Mouse (Mus musculus) Patski (cell line): ENCODE measurements around the gene Stil. TPM values are rescaled to one million over a fixed set of nuclear protein-coding genes. Genes with fewer than 3 reads are reported as not detected.

Experiments used
- ATAC-seq: fragments of 100-300 bp; one replicate; pipeline ENCODE4 v1.8.0; 2021
- CTCF ChIA-PET: fragments of 350-600 bp; sonication (Branson Sonifier 250); formaldehyde crosslinking; loops from one replicate; lab custom pipeline; 2022; ENCODE audit warnings: inconsistent platforms; lab: Charles Lee
- POLR2A ChIA-PET: fragments of 350-600 bp; sonication (Branson Sonifier 250); formaldehyde crosslinking; loops from one replicate; lab custom pipeline; 2022; ENCODE audit warnings: antibody characterized with exemption, inconsistent platforms; lab: Charles Lee
- DNase-seq: peaks from one replicate; pipeline ENCODE4 v3.0.0-alpha.2; 2011; ENCODE audit warnings: low read depth, low spot score
- H3K27me3 ChIP-seq: fragments of 371-371 bp; one replicate; pipeline ENCODE4 v1.5.1; 2021
- CTCF ChIP-seq: fragments of 100-300 bp; IDR thresholded peaks from one replicate; pipeline ENCODE4 v1.5.1; 2021
- in situ Hi-C: fragments of 300-500 bp; cut with MboI; formaldehyde crosslinking; loops from 3 replicates; pipeline ENCODE4 v1.11.1; 2018; ENCODE audit warnings: low pct_unique_long_range_greater_than_20kb, mixed read lengths
- polyA plus RNA-seq: library from polyadenylated mRNA; unstranded; gene quantifications from one replicate; pipeline ENCODE4 v1.2.3, GENCODE M21; 2021

Stil gene
- polyA plus RNA-seq, 1 experiment from 2014 or later: 6.4 TPM

- no peaks in the 10 kb centered on the region for H3K27me3 ChIP-seq
- no peak for TF ChIP-seq CTCF
- DNase-seq (no peak), ATAC-seq (peak; percentile 28)
- ChIA-PET POLR2A (interaction anchor here (0.6 kb wide), 1 partner anchor 971 kb away, joined by 4 read pairs; no protein-coding TSS in a partner anchor), CTCF (interaction anchor here (1.7 kb wide), 1 partner anchor 10 kb away, joined by 8 read pairs; no protein-coding TSS in a partner anchor)
- in situ Hi-C loops: no loop called here
Measured at GRCm38 (mm10) chr4:115075204-115075915, 75.4 kb downstream of the Stil start.

- ChIA-PET CTCF (interaction anchor here (0.7 to 1.2 kb wide), 5 partner anchors 17 to 96 kb away, joined by 3 to 4 read pairs (median 3); no protein-coding TSS in a partner anchor), POLR2A (interaction anchor here (0.7 kb wide), 1 partner anchor 10 kb away, joined by 3 read pairs; no protein-coding TSS in a partner anchor)
- H3K27me3 ChIP-seq: no peaks in the 10 kb centered on the region
- in situ Hi-C loops: no loop called here
- no peak for TF ChIP-seq CTCF
- DNase-seq (no peak), ATAC-seq (no peak)
Measured at GRCm38 (mm10) chr4:115078892-115079820, 79.2 kb downstream of the Stil start.

- TF ChIP-seq CTCF: no peak
- ChIA-PET POLR2A (no interaction called here), CTCF (interaction anchor here (0.7 to 1.0 kb wide), 2 partner anchors 32 to 97 kb away, joined by 3 to 4 read pairs; no protein-coding TSS in a partner anchor)
- no peak for ATAC-seq
- in situ Hi-C loops: no loop called here
- DNase-seq: no peak
- no peaks in the 10 kb centered on the region for H3K27me3 ChIP-seq
Measured at GRCm38 (mm10) chr4:115079821-115080349, 79.9 kb downstream of the Stil start.

- in situ Hi-C loops: no loop called here
- POLR2A ChIA-PET: no interaction called here
Measured at GRCm38 (mm10) chr4:115083031-115083430, 83.1 kb downstream of the Stil start.

GRCm38 (mm10) chr4:115085522-115086095 lies 85.7 kb downstream of the Stil start:
- CTCF ChIA-PET: interaction anchor here (0.7 to 6.8 kb wide), 19 partner anchors 9 to 104 kb away, joined by 3 to 45 read pairs (median 6); partner anchors contain the start of gene Stil
- in situ Hi-C loops: no loop called here
- DNase-seq: no peak
- H3K27me3 ChIP-seq: no peaks in the 10 kb centered on the region
- peak; percentile 32 for ATAC-seq
- POLR2A ChIA-PET: no interaction called here
- peak; percentile 91 for TF ChIP-seq CTCF

More at GRCm38 (mm10) chr4:115083031-115083430, 83.1 kb downstream of the Stil start:
- CTCF ChIA-PET: interaction anchor here (6.8 kb wide), 1 partner anchor 37 kb away, joined by 45 read pairs; no protein-coding TSS in a partner anchor
- DNase-seq (no peak), ATAC-seq (no peak)
- H3K27me3 ChIP-seq: no peaks in the 10 kb centered on the region
- no peak for TF ChIP-seq CTCF

- in situ Hi-C loops: no loop called here
- CTCF ChIA-PET: interaction anchor here (1.0 to 6.8 kb wide), 17 partner anchors 8 to 104 kb away, joined by 3 to 45 read pairs (median 6); partner anchors contain the start of gene Stil
- POLR2A ChIA-PET: interaction anchor here (0.7 to 0.9 kb wide), 2 partner anchors 39 to 87 kb away, joined by 3 to 4 read pairs; no protein-coding TSS in a partner anchor
- TF ChIP-seq CTCF: no peak
- DNase-seq (no peak), ATAC-seq (no peak)
- no peaks in the 10 kb centered on the region for H3K27me3 ChIP-seq
Measured at GRCm38 (mm10) chr4:115086257-115086656, 86.3 kb downstream of the Stil start.

GRCm38 (mm10) chr4:115086763-115087415 lies 86.9 kb downstream of the Stil start:
- POLR2A ChIA-PET: interaction anchor here (0.7 to 0.9 kb wide), 3 partner anchors 40 to 187 kb away, joined by 3 to 4 read pairs (median 3); no protein-coding TSS in a partner anchor

GRCm38 (mm10) chr4:115088611-115089338 lies 88.8 kb downstream of the Stil start, which contains the start of gene Pdzk1ip1:
TSS of gene Pdzk1ip1 (plus strand) at chr4:115088708.
- H3K27me3 ChIP-seq: no peaks in the 10 kb centered on the region
- TF ChIP-seq CTCF: no peak
- in situ Hi-C loops: no loop called here
- CTCF ChIA-PET: interaction anchor here (1.5 to 1.6 kb wide), 3 partner anchors 8 to 53 kb away, joined by 3 to 5 read pairs (median 4); no protein-coding TSS in a partner anchor
- peak; percentile 71 for DNase-seq
- POLR2A ChIA-PET: interaction anchor here (0.6 kb wide), 1 partner anchor 571 kb away, joined by 4 read pairs; no protein-coding TSS in a partner anchor
- ATAC-seq: peak; percentile 91

More at GRCm38 (mm10) chr4:115086763-115087415, 86.9 kb downstream of the Stil start:
- TF ChIP-seq CTCF: no peak
- CTCF ChIA-PET: interaction anchor here (1.0 to 6.8 kb wide), 9 partner anchors 8 to 87 kb away, joined by 3 to 45 read pairs (median 6); partner anchors contain the start of gene Stil
- peak; percentile 42 for ATAC-seq
- no peak for DNase-seq
- in situ Hi-C loops: no loop called here
- no peaks in the 10 kb centered on the region for H3K27me3 ChIP-seq
